Mouse (Mus musculus): ENCODE measurements at regions not wholly inside any gene's neighbourhood (a gene's known extent, or its start where the extent isn't known, plus 50 kb on each side); places are given as distances from the start of the nearest gene placed in this dataset.

DNA sequence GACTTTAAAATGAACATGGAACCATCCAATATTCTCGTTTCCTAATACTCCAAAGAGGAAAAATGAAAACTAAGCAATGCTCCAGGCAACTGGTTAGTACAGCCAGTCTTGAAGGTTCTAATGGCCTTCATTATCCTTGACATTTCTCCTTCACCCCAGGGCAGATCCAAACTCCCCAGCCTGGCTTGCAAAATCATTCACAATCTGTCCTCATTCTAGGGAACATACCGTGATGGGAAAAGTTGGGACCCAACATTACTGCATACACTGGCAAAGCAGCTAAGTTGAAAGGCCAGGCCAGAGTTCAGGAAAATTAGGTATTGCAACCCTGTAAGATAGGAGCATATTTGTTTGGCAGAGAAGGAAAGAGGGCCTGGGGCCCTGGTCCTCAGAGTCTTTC lies 889.9 kb upstream of the A1bg start:
- TF ChIP-seq CTCF (conservative IDR thresholded peaks at IDR 0.05; ENCODE audit: low read length): no peak
- no peak for TF ChIP-seq NANOG (IDR thresholded peaks at IDR 0.05; ENCODE audit: borderline replicate concordance, low read length)
- no peak for TF ChIP-seq POU5F1 (IDR thresholded peaks at IDR 0.05; ENCODE audit: borderline replicate concordance, low read length)
